Mouse (Mus musculus) heart, postnatal 0 days (tissue): Measurements from ENCODE around the gene Slc13a5.

Source experiments
- CTCF ChIP-seq: IDR thresholded peaks from 2 replicates; pipeline ENCODE4 v1.5.1; 2016; ENCODE audit warnings: antibody characterized with exemption, control low read depth, low read depth
- EP300 ChIP-seq: IDR thresholded peaks from 2 replicates; pipeline ENCODE4 v1.6.1; 2016; ENCODE audit warnings: antibody characterized with exemption, low read depth

DNA sequence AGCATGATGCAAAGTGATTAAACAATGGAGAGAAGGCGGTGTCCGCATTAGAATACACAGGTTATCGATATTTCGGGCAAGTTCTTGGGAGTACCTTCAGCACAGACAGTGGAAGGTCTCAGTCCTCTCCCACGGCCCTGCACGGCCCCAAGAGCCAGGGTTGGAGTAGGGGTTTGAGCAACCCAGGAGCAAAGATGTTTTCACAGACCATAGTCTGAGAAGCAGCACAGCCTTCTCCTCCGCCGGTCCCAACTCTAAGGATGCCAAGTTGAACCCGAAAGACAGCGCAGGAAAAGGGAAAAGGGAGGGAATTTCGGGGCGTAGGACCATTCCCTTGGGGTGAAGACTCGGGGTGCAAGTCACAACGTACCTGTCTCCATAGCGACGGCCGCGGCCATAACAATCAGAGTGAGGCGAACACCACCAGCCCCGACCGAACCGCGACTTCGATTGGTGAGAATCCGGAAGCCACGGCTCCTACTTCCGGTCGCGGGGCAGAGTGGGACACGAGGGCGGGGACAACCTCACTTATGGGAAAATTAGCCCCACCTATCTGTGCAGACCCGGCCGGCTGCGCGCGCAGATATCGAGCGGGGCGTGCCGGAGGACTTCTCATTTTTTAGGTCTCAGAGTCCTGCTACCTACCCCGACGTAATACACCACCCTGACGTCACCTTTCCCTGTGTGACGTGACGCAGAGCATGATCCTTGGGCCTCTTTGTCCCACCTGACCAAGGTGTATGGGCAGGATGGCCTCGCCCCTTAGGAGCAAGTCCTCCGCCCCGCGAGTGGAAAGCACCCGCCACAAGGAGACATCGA, 52.2 kb downstream of the Slc13a5 start:
- TF ChIP-seq EP300 (no peak; the same call in 1 of the 2 replicates), CTCF (no peak)
